Mouse (Mus musculus) stomach, postnatal 0 days (tissue): ENCODE measurements around the gene Lamp1. TPM values are rescaled to one million over a fixed set of nuclear protein-coding genes. Genes with fewer than 3 reads are reported as not detected.

Source experiments
- ATAC-seq: fragments of 200-750 bp; cut with Nextera tagmentation; 2 replicates; pipeline ENCODE4 v1.8.0; 2017; ENCODE audit not compliant: low FRiP score, low TSS enrichment
- DNase-seq: peaks from one replicate; pipeline ENCODE4 v3.0.0-alpha.2; 2016; ENCODE audit warnings: low spot score
- H3K27ac ChIP-seq: fragments of 300-500 bp; sonication (generic); replicated peaks from 2 replicates; pipeline ENCODE4 v1.5.1; 2014; ENCODE audit warnings: mild to moderate bottlenecking, control low read depth
- H3K27me3 ChIP-seq: fragments of 300-500 bp; sonication (generic); 2 replicates; pipeline ENCODE4 v1.6.1; 2014; ENCODE audit warnings: low read length; ENCODE audit not compliant: control insufficient read depth, insufficient read depth
- H3K36me3 ChIP-seq: fragments of 300-500 bp; sonication (generic); 2 replicates; pipeline ENCODE4 v1.6.1; 2014; ENCODE audit warnings: low read length, mixed read lengths; ENCODE audit not compliant: control insufficient read depth, insufficient read depth
- H3K4me1 ChIP-seq: fragments of 300-500 bp; sonication (generic); replicated peaks from 2 replicates; pipeline ENCODE4 v1.6.1; 2014; ENCODE audit warnings: antibody characterized with exemption; ENCODE audit not compliant: control insufficient read depth, insufficient read depth
- H3K4me2 ChIP-seq: fragments of 300-500 bp; sonication (generic); replicated peaks from 2 replicates; pipeline ENCODE4 v1.6.1; 2014; ENCODE audit warnings: low read depth, mild to moderate bottlenecking, control low read depth, moderate library complexity
- H3K4me3 ChIP-seq: fragments of 300-500 bp; sonication (generic); 2 replicates; pipeline ENCODE4 v1.5.1; 2014; ENCODE audit warnings: low read depth, low read length, control low read depth
- H3K9ac ChIP-seq: fragments of 300-500 bp; sonication (generic); 2 replicates; pipeline ENCODE4 v1.6.1; 2014; ENCODE audit warnings: mild to moderate bottlenecking, low read length, control low read depth, mixed read lengths
- H3K9me3 ChIP-seq: fragments of 300-500 bp; sonication (generic); 2 replicates; pipeline ENCODE4 v1.6.1; 2016; ENCODE audit warnings: low read length; ENCODE audit not compliant: control insufficient read depth
- CTCF ChIP-seq: IDR thresholded peaks from 2 replicates; pipeline ENCODE4 v1.5.1; 2016; ENCODE audit warnings: antibody characterized with exemption, low read depth, mild to moderate bottlenecking, moderate library complexity
- EP300 ChIP-seq: optimal IDR thresholded peaks from 2 replicates; pipeline ENCODE3; 2016; ENCODE audit warnings: antibody characterized with exemption
- WGBS: fragments of 180-500 bp; shearing (Covaris S2); extraction: QIAGEN DNeasy Blood & Tissue Kit; methylation state at CpG from one replicate; pipeline ENCODE4 v1.1.7; 2014; 5-methylcytosine and 5-hydroxymethylcytosine counted together
- polyA plus RNA-seq: library from polyadenylated mRNA; unstranded; fragments of >200 nt; fragmentation: Nextera tagmentation; extraction: Ambion mirVana; gene quantifications from 2 replicates; pipeline ENCODE4 v1.2.1, GENCODE M21; 2015

Lamp1 gene
- polyA plus RNA-seq, 1 experiment from 2014 or later: 260 TPM

DNA sequence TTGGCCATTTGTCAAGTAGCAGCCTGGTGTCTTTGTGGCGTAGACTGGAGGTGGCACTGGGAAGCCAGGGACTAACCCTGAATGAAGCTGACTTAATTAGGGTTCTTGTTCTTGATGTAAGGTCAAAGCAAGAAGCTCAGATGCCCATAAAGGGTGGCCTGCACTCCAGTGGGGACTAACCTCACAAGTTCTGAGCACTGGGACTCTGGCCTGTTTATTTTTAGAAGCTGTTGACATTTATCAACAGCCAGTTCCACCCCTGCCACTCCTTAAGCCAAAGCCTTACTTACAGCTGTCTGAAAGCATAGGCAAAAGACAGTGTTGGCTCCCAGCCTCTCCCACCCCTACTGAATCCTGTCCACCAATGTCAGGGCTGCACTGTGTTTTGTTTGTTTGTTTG lies 50.8 kb downstream of the Lamp1 start:
- no peaks in the 10 kb centered on the region for H3K36me3 ChIP-seq
- no peak for TF ChIP-seq CTCF
- TF ChIP-seq EP300: no peak
- no peaks in the 10 kb centered on the region for H3K27me3 ChIP-seq
- WGBS: 41% methylated on average over 1 of the region's 1 CpGs
- H3K4me1 ChIP-seq: no peaks in the 10 kb centered on the region; the same call in 1 of the 2 replicates
- no peak overlapping the region for H3K4me3 ChIP-seq
- H3K9me3 ChIP-seq: no peaks in the 10 kb centered on the region
- ATAC-seq (no peak), DNase-seq (no peak)
- H3K4me2 ChIP-seq: no peak overlapping the region
- no peak overlapping the region for H3K9ac ChIP-seq
- 0 out of 2 replicates have a peak overlapping the region, but pooled peaks have one; percentile 4 for H3K27ac ChIP-seq

DNA sequence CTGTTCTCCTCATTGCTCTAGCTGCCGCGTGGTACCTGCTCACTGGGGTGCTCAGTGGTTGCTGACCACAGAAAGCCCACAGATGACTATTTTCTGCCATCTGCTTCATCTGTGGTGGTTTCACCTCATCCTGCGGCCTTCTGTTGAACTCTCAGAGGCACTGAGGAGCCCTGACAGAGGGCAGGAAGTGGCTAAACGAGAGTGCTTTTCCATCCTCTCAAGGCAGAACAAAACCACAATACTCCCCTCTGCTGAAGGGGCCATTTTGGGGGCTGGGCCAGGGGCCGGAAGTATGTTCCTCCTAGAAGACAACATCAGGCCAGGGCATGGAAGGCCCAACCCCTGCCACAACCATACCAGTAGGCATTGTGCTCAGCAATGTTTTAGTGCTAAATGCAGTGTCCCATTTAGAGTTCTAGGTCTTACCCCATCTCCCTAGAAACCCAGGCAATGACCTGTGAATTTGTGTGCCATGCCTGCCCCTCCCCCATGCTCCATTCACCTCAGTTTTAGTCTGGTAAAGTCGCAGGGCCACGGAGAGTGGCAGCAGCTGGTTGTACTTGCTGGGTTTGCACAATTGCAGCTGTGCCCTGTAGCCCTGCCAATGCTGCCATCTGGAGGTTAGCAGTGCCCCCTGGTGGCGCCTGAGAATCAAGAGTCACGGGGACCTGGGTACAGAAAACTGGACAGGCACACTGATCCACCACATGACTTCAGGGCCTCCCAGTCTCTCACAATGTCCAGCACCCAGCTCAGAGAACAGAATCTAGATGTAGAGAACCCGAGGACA lies 54.7 kb downstream of the Lamp1 start:
- H3K27ac ChIP-seq: no peak overlapping the region
- no peaks in the 10 kb centered on the region for H3K4me1 ChIP-seq
- H3K4me2 ChIP-seq: no peak overlapping the region
- ATAC-seq: peak; percentile 73
- no peak overlapping the region for H3K9ac ChIP-seq
- TF ChIP-seq CTCF (peak; percentile 93), EP300 (no peak)
- H3K9me3 ChIP-seq: no peaks in the 10 kb centered on the region
- peak; percentile 91 for DNase-seq
- 22% methylated on average over 10 of the region's 10 CpGs for WGBS
- no peak overlapping the region for H3K4me3 ChIP-seq
- no peaks in the 10 kb centered on the region for H3K27me3 ChIP-seq
- H3K36me3 ChIP-seq: no peaks in the 10 kb centered on the region

DNA sequence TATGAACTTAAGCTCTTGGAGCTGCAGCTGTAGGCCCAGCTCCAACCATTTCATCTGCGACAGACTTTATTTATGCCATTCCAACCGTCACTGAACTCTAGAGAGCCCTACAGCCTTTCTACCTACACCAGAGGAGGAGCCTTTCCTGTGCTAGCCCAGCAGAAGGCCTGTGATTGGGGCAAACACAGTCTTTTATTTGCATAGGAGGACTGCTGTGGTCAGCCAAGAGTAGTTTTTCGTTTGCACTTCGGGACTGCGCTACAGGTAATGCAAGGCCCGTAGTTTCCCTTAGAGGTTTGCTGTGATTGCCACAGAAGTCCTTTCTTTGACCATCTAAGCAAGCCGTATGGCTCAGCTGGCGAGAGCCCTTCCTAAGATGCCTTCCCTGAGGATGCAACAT lies 57.4 kb downstream of the Lamp1 start:
- Histone ChIP-seq H3K36me3 (no peaks in the 10 kb centered on the region), H3K27ac (no peak overlapping the region), H3K9me3 (no peaks in the 10 kb centered on the region), H3K4me1 (no peaks in the 10 kb centered on the region), H3K4me3 (no peak overlapping the region), H3K9ac (no peak overlapping the region), H3K27me3 (no peaks in the 10 kb centered on the region), H3K4me2 (no peak overlapping the region)
- no peak for TF ChIP-seq CTCF
- TF ChIP-seq EP300: no peak
- DNase-seq (peak; percentile 36), ATAC-seq (0 out of 2 replicates have a peak, but pooled peaks have one; percentile 31)
- WGBS: 48% methylated on average over 8 of the region's 8 CpGs

DNA sequence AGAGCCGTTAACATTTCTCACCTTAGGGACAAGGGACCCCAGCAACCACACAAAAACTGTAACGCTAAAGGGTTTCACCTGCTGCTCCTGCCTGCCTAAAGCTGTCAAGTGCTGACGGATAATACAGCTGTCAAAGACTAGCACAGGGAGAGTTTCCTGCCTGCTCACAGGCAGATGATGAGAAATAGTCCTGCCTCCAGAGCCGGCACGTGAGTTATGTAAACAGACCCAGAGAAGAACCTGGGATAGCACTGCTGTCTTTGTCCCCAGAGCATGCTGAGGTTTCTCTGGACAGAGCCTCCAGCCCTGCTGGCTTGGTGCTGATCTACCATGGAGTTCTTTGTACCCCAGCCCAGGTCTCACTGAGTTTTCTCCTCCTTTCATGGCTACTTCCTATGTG lies 58.1 kb downstream of the Lamp1 start:
- no peak overlapping the region for H3K4me3 ChIP-seq
- no peak overlapping the region for H3K4me2 ChIP-seq
- WGBS: 14% methylated on average over 5 of the region's 5 CpGs
- no peak overlapping the region for H3K9ac ChIP-seq
- no peak overlapping the region for H3K27ac ChIP-seq
- ATAC-seq (no peak), DNase-seq (no peak)
- H3K9me3 ChIP-seq: no peaks in the 10 kb centered on the region
- H3K4me1 ChIP-seq: no peaks in the 10 kb centered on the region
- H3K36me3 ChIP-seq: no peaks in the 10 kb centered on the region
- TF ChIP-seq EP300 (no peak), CTCF (no peak)
- H3K27me3 ChIP-seq: no peaks in the 10 kb centered on the region

DNA sequence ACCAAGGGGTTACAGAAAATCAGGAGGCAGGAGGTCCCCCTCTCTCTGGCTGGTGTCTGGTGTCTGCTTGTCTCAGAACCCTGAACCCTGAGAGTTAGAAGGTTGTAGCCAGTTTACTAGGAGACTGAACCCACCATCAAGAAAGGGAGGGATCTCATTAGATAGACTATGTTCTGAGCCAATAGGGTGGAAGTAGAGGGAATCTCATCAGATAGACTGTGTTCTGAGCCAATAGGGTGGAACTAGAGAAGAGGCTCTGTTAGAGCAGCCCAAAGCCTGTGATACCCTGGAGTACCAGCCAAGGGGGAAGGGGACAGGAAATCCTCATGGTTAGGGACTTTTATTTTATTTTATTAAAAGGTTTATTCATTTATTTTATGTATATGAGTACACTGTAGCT lies 59.0 kb downstream of the Lamp1 start:
- no peak for ATAC-seq
- TF ChIP-seq EP300 (no peak), CTCF (no peak)
- no peak overlapping the region for H3K4me2 ChIP-seq
- H3K9ac ChIP-seq: no peak overlapping the region
- H3K4me1 ChIP-seq: no peaks in the 10 kb centered on the region
- H3K36me3 ChIP-seq: no peaks in the 10 kb centered on the region
- no peaks in the 10 kb centered on the region for H3K27me3 ChIP-seq
- no peak for DNase-seq
- no peak overlapping the region for H3K4me3 ChIP-seq
- no peaks in the 10 kb centered on the region for H3K9me3 ChIP-seq
- H3K27ac ChIP-seq: no peak overlapping the region

DNA sequence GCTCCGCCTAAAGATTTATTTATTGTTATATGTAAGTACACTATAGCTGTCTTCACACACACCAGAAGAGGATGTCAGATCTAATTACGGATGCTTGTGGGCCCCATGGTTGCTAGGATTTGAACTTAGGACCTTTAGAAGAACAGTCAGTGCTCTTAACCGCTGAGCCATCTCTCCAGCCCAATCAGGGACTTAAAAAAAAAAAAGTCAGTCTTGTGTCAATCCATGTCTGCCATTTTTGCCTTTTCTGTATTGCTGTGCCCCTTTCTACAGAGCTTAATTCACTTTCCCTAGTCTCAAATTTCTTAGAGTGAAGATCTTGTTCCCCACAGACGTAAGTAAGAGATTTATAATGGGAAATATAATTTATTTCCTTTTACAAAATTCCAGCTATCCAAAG lies 59.5 kb downstream of the Lamp1 start:
- Histone ChIP-seq H3K9me3 (no peaks in the 10 kb centered on the region), H3K27me3 (no peaks in the 10 kb centered on the region), H3K9ac (no peak overlapping the region), H3K27ac (no peak overlapping the region), H3K4me2 (no peak overlapping the region), H3K36me3 (no peaks in the 10 kb centered on the region), H3K4me1 (no peaks in the 10 kb centered on the region), H3K4me3 (no peak overlapping the region)
- no peak for DNase-seq
- no peak for ATAC-seq
- TF ChIP-seq CTCF: no peak
- no peak for TF ChIP-seq EP300
- 80% methylated on average over 4 of the region's 4 CpGs for WGBS
